Mouse (Mus musculus) common myeloid progenitor, adult 5-6 weeks (primary cell): Measurements from ENCODE around the gene Jchain. TPM values are rescaled to one million over a fixed set of nuclear protein-coding genes. Genes with fewer than 3 reads are reported as not detected.

Experiments
- ATAC-seq: replicated peaks from 2 replicates; pipeline ENCODE4 v1.8.0; 2016; ENCODE audit warnings: low read depth, mild to moderate bottlenecking, moderate TSS enrichment, inconsistent platforms; ENCODE audit not compliant: poor library complexity, severe bottlenecking
- total RNA-seq: library from RNA; stranded (forward); fragments of 200-1000, 187-1606 nt; gene quantifications from 2 replicates; pipeline ENCODE4 v1.2.3, GENCODE M21; 2017

The Jchain gene
- total RNA-seq, 1 experiment from 2014 or later, result not detected

DNA sequence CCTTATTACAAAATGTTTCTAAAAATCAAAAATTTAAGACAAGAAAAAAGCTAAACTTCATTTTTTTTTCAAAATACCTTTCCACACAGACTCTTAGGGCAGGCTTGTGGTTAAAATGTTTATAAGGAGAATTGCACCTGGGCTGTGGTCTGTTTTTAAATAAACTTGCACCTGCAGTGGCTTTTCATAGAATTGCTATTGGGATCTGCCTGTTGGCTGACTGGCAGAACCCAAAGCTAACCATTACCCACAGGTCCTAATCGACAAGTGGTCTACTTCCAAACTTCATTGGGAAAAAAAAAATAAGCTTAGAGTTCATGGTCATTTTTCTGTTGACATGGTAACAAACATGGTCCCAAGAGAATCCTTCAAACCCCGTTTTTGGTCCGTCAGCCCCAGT lies 7.0 kb upstream of the Jchain start:
- no peak for ATAC-seq

DNA sequence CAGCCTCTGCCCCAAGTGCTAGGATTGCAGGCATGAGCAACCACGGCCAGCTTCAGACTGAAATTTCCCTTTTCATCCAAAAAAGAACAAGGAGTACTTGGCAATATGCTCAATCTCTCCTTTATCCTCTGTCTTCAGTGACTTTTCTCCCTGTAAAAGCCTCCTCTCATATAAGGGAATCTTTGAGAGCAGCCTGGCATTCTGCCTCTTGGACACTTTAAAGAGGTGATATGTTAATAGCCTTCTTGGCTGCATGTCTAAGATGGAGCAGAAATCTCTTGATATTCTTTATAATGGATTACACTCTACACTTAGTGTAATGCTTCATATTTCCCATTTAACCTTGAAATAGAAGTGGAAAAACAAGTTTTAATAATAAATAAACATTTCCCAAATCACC lies 3.2 kb upstream of the Jchain start:
- ATAC-seq, result no peak

DNA sequence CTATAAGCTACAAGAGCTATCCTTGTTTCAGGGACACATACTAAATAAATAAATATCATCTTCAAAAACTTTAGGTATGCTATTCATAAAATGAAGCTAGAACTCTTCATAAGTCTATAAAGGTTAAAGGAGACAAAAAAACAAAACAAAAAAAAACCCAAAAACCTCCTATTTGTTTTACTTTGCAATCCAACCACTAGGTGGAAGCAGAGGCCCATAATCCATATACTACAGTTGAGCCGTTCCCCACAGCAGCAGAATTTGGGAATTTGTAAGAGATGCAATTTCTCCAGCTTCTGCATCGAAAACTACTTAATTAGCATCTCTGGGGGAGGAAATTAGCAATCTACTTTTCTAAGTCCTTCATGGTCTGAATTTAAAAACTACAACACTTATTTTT lies 8.5 kb downstream of the Jchain start:
- peak; percentile 90 for ATAC-seq

DNA sequence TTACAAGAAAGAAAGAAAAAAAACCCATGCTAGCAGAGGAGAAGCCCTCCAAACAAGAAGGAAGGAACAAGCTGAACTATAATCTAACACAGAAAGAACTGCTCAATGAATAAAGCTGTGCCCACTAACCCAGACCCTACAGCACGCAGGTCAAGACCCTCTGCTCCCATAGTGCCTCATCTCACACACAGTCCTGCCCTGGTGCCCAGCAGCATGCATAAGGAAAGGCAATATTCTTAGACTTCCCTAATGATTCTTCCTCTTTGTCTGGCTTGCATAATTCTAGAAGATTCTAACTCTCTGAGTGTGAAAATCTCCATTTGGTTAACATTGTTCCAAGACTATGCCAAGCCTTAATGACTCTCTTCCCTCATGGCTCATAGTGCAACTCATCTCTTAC lies 18.7 kb downstream of the Jchain start:
- peak; percentile 76 for ATAC-seq

DNA sequence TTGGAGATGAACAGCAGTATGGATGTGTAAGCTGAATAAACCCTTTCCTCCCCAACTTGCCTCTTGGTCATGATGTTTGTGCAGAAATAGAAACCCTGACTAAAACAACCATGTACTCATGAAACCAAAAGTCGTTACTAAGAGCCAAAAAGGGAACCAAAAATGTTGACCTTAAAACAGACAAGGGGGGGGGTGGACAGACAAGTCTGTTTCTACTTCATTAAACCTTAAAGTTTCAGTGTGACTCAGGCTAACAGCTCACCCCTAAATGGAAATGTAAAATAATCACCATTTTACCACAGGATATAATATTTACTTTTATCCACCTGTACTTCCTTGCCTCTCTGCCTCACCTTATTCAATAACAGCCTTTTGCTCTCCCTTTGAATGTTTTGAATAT lies 19.1 kb downstream of the Jchain start:
- peak; percentile 97 for ATAC-seq

DNA sequence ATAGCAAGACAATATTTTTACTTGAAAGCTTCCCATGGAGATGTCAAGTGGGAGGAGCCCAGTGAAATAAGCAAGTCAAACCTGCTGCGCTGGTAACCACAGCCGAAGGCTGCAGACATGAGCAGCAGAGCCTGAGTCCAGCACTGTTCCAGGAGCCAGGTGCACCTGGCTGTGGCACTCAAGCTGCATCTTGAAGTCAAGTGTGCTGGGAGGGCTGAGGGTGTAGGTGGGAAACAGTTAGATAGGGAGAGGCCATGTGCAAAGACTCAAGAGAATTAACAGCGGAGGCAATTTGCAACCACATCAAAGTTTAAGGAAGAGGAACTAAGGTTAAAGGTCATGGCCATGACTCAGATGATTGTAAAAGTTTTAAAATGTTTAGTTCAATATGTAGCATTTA lies 27.9 kb downstream of the Jchain start:
- peak; percentile 52; the same call in 1 of the 2 replicates for ATAC-seq

DNA sequence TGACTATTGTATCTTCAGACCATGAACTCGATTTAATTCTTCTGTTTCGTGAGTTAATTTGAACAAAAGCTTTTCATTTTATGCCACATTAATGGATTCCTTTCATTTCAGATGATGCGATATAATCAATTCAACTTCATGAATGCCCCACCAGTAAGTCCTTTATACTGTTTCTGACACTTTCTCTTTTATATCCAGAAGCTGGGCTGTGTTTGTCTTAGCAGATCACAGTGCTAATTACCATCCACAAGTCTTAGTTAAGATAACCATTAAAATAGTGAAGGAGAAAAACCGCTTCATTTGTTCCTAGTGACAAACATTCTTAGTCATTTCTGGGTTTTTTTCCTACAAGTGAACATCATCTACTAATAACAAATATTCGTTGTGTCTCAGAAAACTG lies 36.6 kb downstream of the Jchain start:
- no peak for ATAC-seq

DNA sequence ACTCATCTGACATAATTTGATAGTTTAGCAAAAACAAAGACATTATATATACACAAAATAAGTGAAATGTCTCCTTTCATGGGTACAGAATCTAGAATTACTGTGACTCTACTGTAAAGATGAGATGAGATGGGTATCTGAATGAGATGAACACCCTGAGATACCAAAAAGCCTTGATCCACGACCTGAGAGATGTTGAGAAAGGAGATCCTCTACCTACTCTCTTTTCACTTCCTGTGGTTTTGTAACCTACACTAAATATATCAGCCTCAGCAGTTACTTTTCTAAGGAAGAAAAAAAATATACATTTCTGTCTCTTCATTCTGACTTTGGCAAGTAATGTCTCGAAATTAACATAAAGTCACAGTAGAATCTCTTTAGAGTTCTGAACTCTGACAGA lies 38.7 kb downstream of the Jchain start:
- no peak for ATAC-seq

DNA sequence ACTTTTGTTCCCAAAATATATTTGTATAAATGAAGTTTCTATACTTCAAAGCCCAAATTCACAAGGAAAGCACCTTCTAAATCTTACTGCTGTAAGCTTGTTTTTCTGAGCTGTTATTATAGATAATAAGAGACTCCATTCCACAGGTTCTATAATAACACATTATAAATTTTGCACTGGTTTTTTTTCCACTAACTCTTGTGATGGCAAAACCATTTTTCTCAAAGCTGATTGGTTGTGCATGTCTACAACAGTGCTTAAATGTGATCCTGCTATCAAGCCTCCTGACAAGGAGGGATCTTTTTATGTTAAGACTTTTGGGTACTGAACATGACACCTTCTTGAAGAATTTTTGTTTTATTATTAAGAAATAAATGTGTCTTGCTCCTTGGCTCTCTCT lies 40.0 kb downstream of the Jchain start, which contains the start of gene Enam:
Gene Enam, plus strand, starts transcription at position 301 of the 400 bp plus-strand sequence.
- ATAC-seq, result no peak

Other genes starting within 250 kb of the Jchain start
- gene Prol1, start 210.6 kb downstream of the Jchain start, total RNA-seq, result not detected in 2 replicates
- not detected in 2 replicates for gene Amtn, start 151.8 kb downstream of the Jchain start, total RNA-seq
- not detected in 2 replicates for gene Ambn, start 71.9 kb downstream of the Jchain start, total RNA-seq
- gene Enam, start 39.9 kb downstream of the Jchain start, total RNA-seq, result not detected in 2 replicates
- 71.3 and 76.3 TPM in 2 replicates for gene Utp3, start 26.6 kb upstream of the Jchain start, total RNA-seq
- 14.8 and 15.9 TPM in 2 replicates for gene Rufy3, start 37.1 kb upstream of the Jchain start, total RNA-seq
- 85.7 and 91.9 TPM in 2 replicates for gene Grsf1, start 148.3 kb upstream of the Jchain start, total RNA-seq
- gene Mob1b, start 193.0 kb upstream of the Jchain start, total RNA-seq, result 14.0 and 22.7 TPM in 2 replicates
- gene Dck, start 237.1 kb upstream of the Jchain start, total RNA-seq, result 37.3 and 44.4 TPM in 2 replicates